Mouse (Mus musculus): ENCODE measurements around the gene Ryk.

Gene Ryk

GRCm38 (mm10) chr9:102834742-102835591 is at the start of gene Ryk:
Gene Ryk, plus strand, starts transcription at chr9:102834917.
- no peak for DNase-seq (ENCODE audit: low read depth)

- no peak for DNase-seq (ENCODE audit: low read depth)
These were observed 45.2 kb upstream of the Ryk start for GRCm38 (mm10) chr9:102789491-102789890.

- no peak for DNase-seq (ENCODE audit: low read depth)
These were observed 42.9 kb upstream of the Ryk start for GRCm38 (mm10) chr9:102791845-102792244.

- no peak for DNase-seq (ENCODE audit: low read depth)
These were observed 41.9 kb upstream of the Ryk start for GRCm38 (mm10) chr9:102792836-102793235.

GRCm38 (mm10) chr9:102793286-102793809 is 41.4 kb upstream of the Ryk start:
- DNase-seq (ENCODE audit: low read depth) = no peak

GRCm38 (mm10) chr9:102798406-102798805 is 36.3 kb upstream of the Ryk start:
- DNase-seq (ENCODE audit: low read depth) = no peak

GRCm38 (mm10) chr9:102806056-102806573 is 28.6 kb upstream of the Ryk start:
- no peak for DNase-seq (ENCODE audit: low read depth)

GRCm38 (mm10) chr9:102811192-102811591 is 23.5 kb upstream of the Ryk start:
- DNase-seq (ENCODE audit: low read depth) = no peak

- DNase-seq (ENCODE audit: low read depth) = no peak
These were observed 16.5 kb upstream of the Ryk start for GRCm38 (mm10) chr9:102818228-102818627.

GRCm38 (mm10) chr9:102828604-102829003 is 6.1 kb upstream of the Ryk start:
- no peak for DNase-seq (ENCODE audit: low read depth)

- no peak for DNase-seq (ENCODE audit: low read depth)
These were observed 3.2 kb upstream of the Ryk start for GRCm38 (mm10) chr9:102831541-102831940.

GRCm38 (mm10) chr9:102834414-102834741 is 339 bp upstream of the Ryk start:
- DNase-seq (ENCODE audit: low read depth) = no peak

GRCm38 (mm10) chr9:102836279-102836678 is 1.6 kb downstream of the Ryk start:
- no peak for DNase-seq (ENCODE audit: low read depth)

- DNase-seq (ENCODE audit: low read depth) = no peak
These were observed 6.4 kb downstream of the Ryk start for GRCm38 (mm10) chr9:102840792-102841778.

- DNase-seq (ENCODE audit: low read depth) = no peak
These were observed 7.1 kb downstream of the Ryk start for GRCm38 (mm10) chr9:102841832-102842231.

- no peak for DNase-seq (ENCODE audit: low read depth)
These were observed 7.8 kb downstream of the Ryk start for GRCm38 (mm10) chr9:102842498-102842897.

- no peak for DNase-seq (ENCODE audit: low read depth)
These were observed 8.9 kb downstream of the Ryk start for GRCm38 (mm10) chr9:102843577-102843976.

- no peak for DNase-seq (ENCODE audit: low read depth)
These were observed 11.1 kb downstream of the Ryk start for GRCm38 (mm10) chr9:102845851-102846250.

- DNase-seq (ENCODE audit: low read depth) = no peak
These were observed 11.6 kb downstream of the Ryk start for GRCm38 (mm10) chr9:102846348-102846747.

- DNase-seq (ENCODE audit: low read depth) = no peak
These were observed 17.6 kb downstream of the Ryk start for GRCm38 (mm10) chr9:102852076-102853022.

- DNase-seq (ENCODE audit: low read depth) = no peak
These were observed 23.1 kb downstream of the Ryk start for GRCm38 (mm10) chr9:102857856-102858255.

Measured in c-Kit-positive CD71-positive TER-119-negative erythroid progenitor cells, embryonic 14.5 days (primary cell).